Mouse (Mus musculus) liver, embryonic 11.5 days (tissue): ENCODE measurements at regions not wholly inside any gene's neighbourhood (a gene's known extent, or its start where the extent isn't known, plus 50 kb on each side); places are given as distances from the start of the nearest gene placed in this dataset.

ENCODE experiments used
- ATAC-seq: fragments of 200-750 bp; cut with Nextera tagmentation; replicated peaks from 2 replicates; pipeline ENCODE4 v1.8.0; 2017; ENCODE audit warnings: moderate number of reproducible peaks, mild to moderate bottlenecking, moderate TSS enrichment, moderate library complexity; ENCODE audit not compliant: low FRiP score
- DNase-seq: peaks from one replicate; pipeline ENCODE4 v3.0.0-alpha.2; 2017; ENCODE audit warnings: low spot score
- H3K27ac ChIP-seq: fragments of 300-500 bp; sonication (generic); 2 replicates; pipeline ENCODE4 v1.5.1; 2014; ENCODE audit warnings: mild to moderate bottlenecking, low read depth, low read length, control low read depth
- H3K27me3 ChIP-seq: fragments of 300-500 bp; sonication (generic); replicated peaks from 2 replicates; pipeline ENCODE4 v1.6.1; 2014; ENCODE audit warnings: low read length, mixed read lengths; ENCODE audit not compliant: control insufficient read depth, insufficient read depth
- H3K36me3 ChIP-seq: fragments of 300-500 bp; sonication (generic); 2 replicates; pipeline ENCODE4 v1.6.1; 2014; ENCODE audit warnings: mild to moderate bottlenecking, low read length, moderate library complexity, mixed read lengths; ENCODE audit not compliant: control insufficient read depth, insufficient read depth
- H3K4me1 ChIP-seq: fragments of 300-500 bp; sonication (generic); replicated peaks from 2 replicates; pipeline ENCODE4 v1.6.1; 2014; ENCODE audit warnings: low read length, mixed read lengths; ENCODE audit not compliant: control insufficient read depth, insufficient read depth
- H3K4me2 ChIP-seq: fragments of 300-500 bp; sonication (generic); 2 replicates; pipeline ENCODE4 v1.6.1; 2014; ENCODE audit warnings: mild to moderate bottlenecking, control low read depth, moderate library complexity
- H3K4me3 ChIP-seq: fragments of 300-500 bp; sonication (generic); 2 replicates; pipeline ENCODE4 v1.5.1; 2014; ENCODE audit warnings: low read depth, low read length, control low read depth
- H3K9ac ChIP-seq: fragments of 300-500 bp; sonication (generic); 2 replicates; pipeline ENCODE4 v1.6.1; 2014; ENCODE audit warnings: low read depth, low read length, control low read depth
- H3K9me3 ChIP-seq: fragments of 300-500 bp; sonication (generic); 2 replicates; pipeline ENCODE4 v1.6.1; 2016; ENCODE audit warnings: low read length, inconsistent platforms, mixed read lengths; ENCODE audit not compliant: control insufficient read depth
- WGBS: fragments of 180-500 bp; shearing (Covaris S2); extraction: QIAGEN DNeasy Blood & Tissue Kit; methylation state at CpG from one replicate; pipeline ENCODE4 v1.1.7; 2014; 5-methylcytosine and 5-hydroxymethylcytosine counted together

GRCm38 (mm10) chr7:119384670-119385241 is 74.3 kb downstream of the Gp2 start:
- Histone ChIP-seq H3K27ac (no peak overlapping the region), H3K4me3 (no peak overlapping the region), H3K4me1 (no peaks in the 10 kb centered on the region), H3K36me3 (no peaks in the 10 kb centered on the region), H3K4me2 (no peak overlapping the region), H3K27me3 (no peaks in the 10 kb centered on the region), H3K9ac (no peak overlapping the region), H3K9me3 (no peaks in the 10 kb centered on the region; the same call in 1 of the 2 replicates)
- 66% methylated on average over 7 of the region's 7 CpGs for WGBS
- DNase-seq (no peak), ATAC-seq (no peak)

DNA sequence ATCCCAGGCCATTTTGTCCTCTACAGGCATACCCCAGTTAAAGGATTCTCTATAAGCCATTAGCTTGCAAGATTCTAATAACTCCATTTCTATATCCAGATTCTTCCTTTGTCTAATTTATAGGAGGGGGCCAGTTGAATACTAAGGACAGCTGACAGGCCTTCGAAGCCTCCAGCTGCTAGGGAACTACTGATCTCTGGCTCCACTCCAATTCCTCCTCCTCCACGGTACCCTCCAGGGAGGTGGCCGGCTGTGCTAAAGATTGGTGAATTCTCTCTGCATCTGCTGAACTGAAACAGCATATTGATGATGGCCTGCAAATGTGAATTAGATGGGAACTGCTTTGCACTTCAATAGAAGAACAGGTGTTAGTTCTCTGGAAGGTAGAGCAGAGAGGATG is 79.2 kb downstream of the Gp2 start:
- Histone ChIP-seq H3K4me3 (no peak overlapping the region), H3K27me3 (no peaks in the 10 kb centered on the region), H3K9me3 (no peaks in the 10 kb centered on the region), H3K4me2 (no peak overlapping the region), H3K4me1 (no peaks in the 10 kb centered on the region), H3K9ac (no peak overlapping the region), H3K27ac (no peak overlapping the region), H3K36me3 (no peaks in the 10 kb centered on the region)
- DNase-seq (no peak), ATAC-seq (no peak)
- WGBS, result 61% methylated on average over 3 of the region's 3 CpGs

DNA sequence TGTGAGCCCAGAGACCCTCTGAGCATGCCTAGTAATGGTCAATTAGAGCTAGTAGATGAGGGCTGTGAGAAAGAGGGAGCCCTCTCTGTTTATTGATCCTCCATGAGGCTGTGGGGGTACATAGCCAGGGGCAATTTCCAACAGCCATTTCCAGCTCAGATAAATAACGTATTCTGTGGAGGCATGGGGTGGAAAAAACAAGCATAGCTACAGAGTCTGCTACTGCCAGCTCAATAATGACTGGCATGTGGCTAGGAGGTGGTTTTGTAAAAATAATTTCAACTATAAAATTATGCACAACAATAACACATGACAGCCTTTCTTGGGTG is 94.9 kb downstream of the Gp2 start:
- WGBS, result 57% methylated on average over 1 of the region's 1 CpGs
- no peaks in the 10 kb centered on the region for H3K36me3 ChIP-seq
- no peak overlapping the region for H3K4me3 ChIP-seq
- H3K27me3 ChIP-seq, result no peaks in the 10 kb centered on the region
- H3K9me3 ChIP-seq, result no peaks in the 10 kb centered on the region
- ATAC-seq (no peak), DNase-seq (no peak)
- no peak overlapping the region for H3K4me2 ChIP-seq
- no peak overlapping the region for H3K27ac ChIP-seq
- H3K4me1 ChIP-seq, result no peaks in the 10 kb centered on the region
- H3K9ac ChIP-seq, result no peak overlapping the region

- Histone ChIP-seq H3K27ac (no peak overlapping the region), H3K36me3 (no peaks in the 10 kb centered on the region), H3K9me3 (no peaks in the 10 kb centered on the region), H3K27me3 (no peaks in the 10 kb centered on the region), H3K9ac (no peak overlapping the region), H3K4me2 (no peak overlapping the region), H3K4me1 (no peaks in the 10 kb centered on the region), H3K4me3 (no peak overlapping the region)
- no peak for ATAC-seq
- DNase-seq, result no peak
- WGBS, result 66% methylated on average over 5 of the region's 5 CpGs
Observed at GRCm38 (mm10) chr7:119363552-119364267, 95.4 kb downstream of the Gp2 start.

DNA sequence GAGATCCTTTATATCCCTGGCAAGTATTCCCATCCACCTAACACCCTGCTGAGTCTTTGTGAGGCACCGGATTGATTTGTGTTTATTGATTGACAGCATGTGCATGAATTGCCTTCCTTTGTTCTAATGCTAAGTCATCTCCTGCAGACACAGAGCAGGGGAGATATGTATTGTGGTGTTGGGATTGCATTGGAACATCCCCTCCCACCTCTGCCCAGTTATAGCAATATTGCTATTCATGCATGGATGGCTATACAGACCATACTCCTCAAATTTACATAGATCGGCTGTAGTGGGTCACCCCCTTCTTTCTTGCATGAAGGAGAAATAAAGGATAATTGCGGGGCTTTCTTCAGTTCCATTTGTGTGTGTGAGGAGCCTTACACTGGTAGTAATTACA is 101.7 kb downstream of the Gp2 start:
- Histone ChIP-seq H3K36me3 (no peaks in the 10 kb centered on the region), H3K9ac (no peak overlapping the region), H3K27me3 (no peaks in the 10 kb centered on the region), H3K27ac (no peak overlapping the region), H3K4me2 (no peak overlapping the region), H3K4me3 (no peak overlapping the region), H3K9me3 (no peaks in the 10 kb centered on the region), H3K4me1 (no peaks in the 10 kb centered on the region)
- DNase-seq (no peak), ATAC-seq (no peak)
- WGBS, result 82% methylated on average over 3 of the region's 3 CpGs

DNA sequence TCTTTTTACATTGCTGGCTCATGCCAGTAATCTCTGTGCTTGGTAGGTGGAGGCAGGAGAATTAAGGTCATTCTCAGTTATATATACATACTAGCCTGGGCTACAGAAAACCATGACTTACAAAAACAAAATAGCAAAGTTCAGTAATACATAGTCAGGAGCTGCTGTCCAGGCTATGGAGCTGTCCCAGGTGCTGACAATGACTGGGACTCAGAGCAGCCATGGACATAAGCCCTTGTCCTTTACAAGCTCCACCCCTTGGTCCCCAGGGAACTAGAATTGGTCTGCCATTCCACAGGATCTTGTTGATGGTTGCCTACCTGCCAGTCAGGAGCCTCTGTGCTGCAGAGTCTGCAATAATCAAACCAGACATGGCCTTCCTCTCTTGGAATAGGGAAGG is 102.8 kb downstream of the Gp2 start:
- no peaks in the 10 kb centered on the region for H3K27me3 ChIP-seq
- H3K4me2 ChIP-seq, result no peak overlapping the region
- H3K9me3 ChIP-seq, result no peaks in the 10 kb centered on the region
- DNase-seq (no peak), ATAC-seq (no peak; the same call in 1 of the 2 replicates)
- no peak overlapping the region for H3K9ac ChIP-seq
- H3K4me3 ChIP-seq, result no peak overlapping the region
- no peaks in the 10 kb centered on the region for H3K36me3 ChIP-seq
- H3K4me1 ChIP-seq, result no peaks in the 10 kb centered on the region
- H3K27ac ChIP-seq, result no peak overlapping the region

DNA sequence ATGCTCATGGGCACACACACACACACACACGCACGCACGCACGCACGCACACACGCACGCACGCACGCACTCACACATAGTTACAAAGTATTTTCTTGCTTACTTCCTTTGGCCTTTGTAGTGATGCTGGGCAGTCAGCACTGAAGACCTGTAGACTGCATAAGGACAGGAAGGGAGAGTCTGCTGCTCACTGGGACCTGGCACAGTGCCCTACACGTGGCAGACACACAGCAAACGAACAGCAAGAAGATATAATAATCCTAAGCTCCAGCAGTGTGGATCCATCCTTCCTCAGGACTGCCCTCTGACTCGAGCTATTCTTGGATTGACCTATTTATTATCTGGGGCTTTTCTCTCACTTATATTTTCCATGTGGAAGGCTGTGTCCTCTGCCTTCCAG is 106.5 kb downstream of the Gp2 start:
- no peak overlapping the region for H3K9ac ChIP-seq
- no peaks in the 10 kb centered on the region for H3K9me3 ChIP-seq
- no peaks in the 10 kb centered on the region for H3K36me3 ChIP-seq
- H3K4me3 ChIP-seq, result no peak overlapping the region
- H3K27ac ChIP-seq, result no peak overlapping the region
- no peaks in the 10 kb centered on the region for H3K4me1 ChIP-seq
- ATAC-seq, result no peak
- H3K27me3 ChIP-seq, result no peaks in the 10 kb centered on the region
- H3K4me2 ChIP-seq, result no peak overlapping the region
- no peak for DNase-seq
- 77% methylated on average over 12 of the region's 12 CpGs for WGBS

DNA sequence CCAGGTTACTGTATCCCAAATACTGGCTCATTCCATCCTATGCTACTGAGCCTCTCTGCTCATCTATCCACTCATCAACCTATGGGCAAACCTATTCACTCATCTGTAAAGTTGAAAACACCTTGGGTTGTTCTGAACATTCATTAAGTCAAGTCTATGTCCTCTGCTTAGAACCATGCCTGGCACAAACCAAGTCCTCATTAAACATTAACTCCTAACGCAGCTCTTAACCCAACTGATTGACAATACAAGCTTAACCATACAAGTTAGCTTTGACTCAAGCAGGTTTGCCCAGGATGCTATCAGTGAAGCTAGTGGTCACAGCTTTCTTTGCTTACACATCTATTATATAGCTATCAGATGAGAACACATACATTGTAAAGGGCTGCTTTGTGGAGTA is 108.4 kb downstream of the Gp2 start:
- H3K4me1 ChIP-seq, result no peaks in the 10 kb centered on the region
- 79% methylated on average over 1 of the region's 1 CpGs for WGBS
- no peak for DNase-seq

GRCm38 (mm10) chr7:119343380-119343779 is 115.7 kb downstream of the Gp2 start:
- H3K4me2 ChIP-seq, result no peak overlapping the region
- no peak overlapping the region for H3K4me3 ChIP-seq
- no peak for DNase-seq
- no peaks in the 10 kb centered on the region for H3K9me3 ChIP-seq
- no peak overlapping the region for H3K27ac ChIP-seq
- no peaks in the 10 kb centered on the region for H3K27me3 ChIP-seq
- 38% methylated on average over 1 of the region's 1 CpGs for WGBS
- H3K9ac ChIP-seq, result no peak overlapping the region
- no peaks in the 10 kb centered on the region for H3K4me1 ChIP-seq
- 0 out of 2 replicates have a peak, but pooled peaks have one; percentile 15 for ATAC-seq
- H3K36me3 ChIP-seq, result no peaks in the 10 kb centered on the region

More for the DNA sequence above, 108.4 kb downstream of the Gp2 start:
- no peaks in the 10 kb centered on the region for H3K36me3 ChIP-seq
- ATAC-seq, result no peak
- H3K9ac ChIP-seq, result no peak overlapping the region
- no peak overlapping the region for H3K4me3 ChIP-seq
- H3K27me3 ChIP-seq, result no peaks in the 10 kb centered on the region
- H3K27ac ChIP-seq, result no peak overlapping the region
- H3K9me3 ChIP-seq, result no peaks in the 10 kb centered on the region
- no peak overlapping the region for H3K4me2 ChIP-seq
